Mouse (Mus musculus): ENCODE data around the gene Pkp4. TPM values are rescaled to one million over a fixed set of nuclear protein-coding genes. Genes with fewer than 3 reads are reported as not detected.
A peak's percentile ranks its signal among the peaks of the same experiment; 100 is the strongest.

Gene Pkp4
- polyA plus RNA-seq, 1 experiment from 2014 or later, result 14.8 TPM

GRCm38 (mm10) chr2:59217931-59218330 lies 57.3 kb downstream of the Pkp4 start:
- H3K36me3 ChIP-seq (ENCODE audit: insufficient read depth, low read length), result no peaks in the 10 kb centered on the region
- H3K4me2 ChIP-seq (replicated peaks; ENCODE audit: low read depth, low read length), result no peak overlapping the region
- no peak for TF ChIP-seq EP300 (IDR thresholded peaks at IDR 0.05)
- TF ChIP-seq CTCF (IDR thresholded peaks at IDR 0.05), result no peak
- WGBS, result 89% methylated on average over 6 of the region's 6 CpGs
- H3K27ac ChIP-seq (ENCODE audit: low read length), result no peak overlapping the region
- no peaks in the 10 kb centered on the region for H3K9me3 ChIP-seq (ENCODE audit: low read length)
- DNase-seq (ENCODE audit: low spot score) (no peak), ATAC-seq (no peak)
- H3K27me3 ChIP-seq (replicated peaks; ENCODE audit: insufficient read depth, low read length), result no peaks in the 10 kb centered on the region
- H3K9ac ChIP-seq (replicated peaks; ENCODE audit: low read depth), result no peak overlapping the region
- no peak overlapping the region for H3K4me3 ChIP-seq (ENCODE audit: low read depth, low read length)
- peaks cover 4% of the 10 kb centered on the region; the same call in 1 of the 2 replicates for H3K4me1 ChIP-seq (ENCODE audit: insufficient read depth, low read depth, low read length)

GRCm38 (mm10) chr2:59219997-59220789 lies 59.5 kb downstream of the Pkp4 start:
- ATAC-seq, result peak; percentile 93
- DNase-seq (ENCODE audit: low spot score), result peak; percentile 90
- no peak overlapping the region for H3K9ac ChIP-seq (replicated peaks; ENCODE audit: low read depth)

GRCm38 (mm10) chr2:59226383-59226782 lies 65.7 kb downstream of the Pkp4 start:
- H3K36me3 ChIP-seq (ENCODE audit: insufficient read depth, low read length), result no peaks in the 10 kb centered on the region
- no peak overlapping the region for H3K4me2 ChIP-seq (replicated peaks; ENCODE audit: low read depth, low read length)
- no peaks in the 10 kb centered on the region for H3K9me3 ChIP-seq (ENCODE audit: low read length)
- no peaks in the 10 kb centered on the region for H3K27me3 ChIP-seq (replicated peaks; ENCODE audit: insufficient read depth, low read length)
- TF ChIP-seq CTCF (IDR thresholded peaks at IDR 0.05) (no peak), EP300 (IDR thresholded peaks at IDR 0.05) (no peak)
- no peaks in the 10 kb centered on the region for H3K4me1 ChIP-seq (ENCODE audit: insufficient read depth, low read depth, low read length)
- no peak for ATAC-seq
- no peak overlapping the region for H3K9ac ChIP-seq (replicated peaks; ENCODE audit: low read depth)
- no peak for DNase-seq (ENCODE audit: low spot score)
- no peak overlapping the region for H3K4me3 ChIP-seq (ENCODE audit: low read depth, low read length)
- H3K27ac ChIP-seq (ENCODE audit: low read length), result no peak overlapping the region
- WGBS, result 84% methylated on average over 4 of the region's 4 CpGs

More at GRCm38 (mm10) chr2:59219997-59220789, 59.5 kb downstream of the Pkp4 start:
- WGBS, result 13% methylated on average over 9 of the region's 9 CpGs
- no peak for TF ChIP-seq CTCF (IDR thresholded peaks at IDR 0.05)
- peak; percentile 71 for TF ChIP-seq EP300 (IDR thresholded peaks at IDR 0.05)
- H3K4me1 ChIP-seq (ENCODE audit: insufficient read depth, low read depth, low read length), result peaks cover 4% of the 10 kb centered on the region; the same call in 1 of the 2 replicates
- peak overlapping the region; percentile 20; the same call in 1 of the 2 replicates for H3K27ac ChIP-seq (ENCODE audit: low read length)
- no peaks in the 10 kb centered on the region for H3K36me3 ChIP-seq (ENCODE audit: insufficient read depth, low read length)
- H3K9me3 ChIP-seq (ENCODE audit: low read length), result no peaks in the 10 kb centered on the region
- H3K27me3 ChIP-seq (replicated peaks; ENCODE audit: insufficient read depth, low read length), result no peaks in the 10 kb centered on the region
- H3K4me2 ChIP-seq (replicated peaks; ENCODE audit: low read depth, low read length), result peak overlapping the region; percentile 25
- H3K4me3 ChIP-seq (ENCODE audit: low read depth, low read length), result no peak overlapping the region

- TF ChIP-seq CTCF (IDR thresholded peaks at IDR 0.05), result no peak
- no peak for TF ChIP-seq EP300 (IDR thresholded peaks at IDR 0.05)
- no peak for DNase-seq (ENCODE audit: low spot score)
These were observed 66.4 kb downstream of the Pkp4 start for GRCm38 (mm10) chr2:59227011-59227410.

GRCm38 (mm10) chr2:59227508-59228263 lies 67.0 kb downstream of the Pkp4 start:
- Histone ChIP-seq H3K4me2 (replicated peaks; ENCODE audit: low read depth, low read length) (no peak overlapping the region), H3K4me3 (ENCODE audit: low read depth, low read length) (no peak overlapping the region), H3K9me3 (ENCODE audit: low read length) (no peaks in the 10 kb centered on the region), H3K36me3 (ENCODE audit: insufficient read depth, low read length) (no peaks in the 10 kb centered on the region), H3K4me1 (ENCODE audit: insufficient read depth, low read depth, low read length) (no peaks in the 10 kb centered on the region), H3K27me3 (replicated peaks; ENCODE audit: insufficient read depth, low read length) (no peaks in the 10 kb centered on the region), H3K9ac (replicated peaks; ENCODE audit: low read depth) (no peak overlapping the region), H3K27ac (ENCODE audit: low read length) (no peak overlapping the region)
- ATAC-seq (no peak), DNase-seq (ENCODE audit: low spot score) (no peak)
- TF ChIP-seq CTCF (IDR thresholded peaks at IDR 0.05), result no peak
- no peak for TF ChIP-seq EP300 (IDR thresholded peaks at IDR 0.05)
- 67% methylated on average over 8 of the region's 8 CpGs for WGBS

More at GRCm38 (mm10) chr2:59227011-59227410, 66.4 kb downstream of the Pkp4 start:
- ATAC-seq, result no peak
- 50% methylated on average over 3 of the region's 3 CpGs for WGBS
- no peaks in the 10 kb centered on the region for H3K27me3 ChIP-seq (replicated peaks; ENCODE audit: insufficient read depth, low read length)
- no peak overlapping the region for H3K9ac ChIP-seq (replicated peaks; ENCODE audit: low read depth)
- no peak overlapping the region for H3K4me3 ChIP-seq (ENCODE audit: low read depth, low read length)
- H3K9me3 ChIP-seq (ENCODE audit: low read length), result no peaks in the 10 kb centered on the region
- no peaks in the 10 kb centered on the region for H3K4me1 ChIP-seq (ENCODE audit: insufficient read depth, low read depth, low read length)
- H3K27ac ChIP-seq (ENCODE audit: low read length), result no peak overlapping the region
- H3K36me3 ChIP-seq (ENCODE audit: insufficient read depth, low read length), result no peaks in the 10 kb centered on the region
- H3K4me2 ChIP-seq (replicated peaks; ENCODE audit: low read depth, low read length), result no peak overlapping the region

- no peak overlapping the region for H3K4me3 ChIP-seq (ENCODE audit: low read depth, low read length)
- ATAC-seq (no peak), DNase-seq (ENCODE audit: low spot score) (no peak)
- no peaks in the 10 kb centered on the region for H3K9me3 ChIP-seq (ENCODE audit: low read length)
- WGBS, result 85% methylated on average over 11 of the region's 11 CpGs
- no peak overlapping the region for H3K4me2 ChIP-seq (replicated peaks; ENCODE audit: low read depth, low read length)
- H3K4me1 ChIP-seq (ENCODE audit: insufficient read depth, low read depth, low read length), result no peaks in the 10 kb centered on the region
- TF ChIP-seq CTCF (IDR thresholded peaks at IDR 0.05) (no peak), EP300 (IDR thresholded peaks at IDR 0.05) (no peak)
- no peaks in the 10 kb centered on the region for H3K27me3 ChIP-seq (replicated peaks; ENCODE audit: insufficient read depth, low read length)
- H3K9ac ChIP-seq (replicated peaks; ENCODE audit: low read depth), result no peak overlapping the region
- no peaks in the 10 kb centered on the region for H3K36me3 ChIP-seq (ENCODE audit: insufficient read depth, low read length)
- no peak overlapping the region for H3K27ac ChIP-seq (ENCODE audit: low read length)
These were observed 68.7 kb downstream of the Pkp4 start for GRCm38 (mm10) chr2:59229250-59229895.
